Mouse (Mus musculus) monocyte, adult 5-6 weeks (primary cell): ENCODE measurements around the gene Slc23a2. TPM values are rescaled to one million over a fixed set of nuclear protein-coding genes. Genes with fewer than 3 reads are reported as not detected.

Source experiments
- ATAC-seq: fragments of 153-309, 156-312 bp; replicated peaks from 2 replicates; pipeline ENCODE4 v1.8.0; 2017; ENCODE audit warnings: mild to moderate bottlenecking; ENCODE audit not compliant: low TSS enrichment, insufficient number of reproducible peaks, severe bottlenecking, poor library complexity, low FRiP score
- total RNA-seq: library from RNA; stranded (forward); fragments of 200-1000, 200-491, 200-594 nt; gene quantifications from 3 replicates; pipeline ENCODE4 v1.2.3, GENCODE M21; 2017

Gene Slc23a2
- total RNA-seq, 1 experiment from 2014 or later: 28.8 TPM

GRCm38 (mm10) chr2:132108988-132109387 is 35.9 kb downstream of the Slc23a2 start:
- no peak for ATAC-seq

GRCm38 (mm10) chr2:132107611-132108010 is 37.3 kb downstream of the Slc23a2 start:
- ATAC-seq: no peak

GRCm38 (mm10) chr2:132106069-132106468 is 38.8 kb downstream of the Slc23a2 start:
- ATAC-seq: no peak

GRCm38 (mm10) chr2:132103265-132103664 is 41.6 kb downstream of the Slc23a2 start:
- ATAC-seq: peak; percentile 42; the same call in 1 of the 2 replicates

- ATAC-seq: peak; percentile 76
These were observed 42.3 kb downstream of the Slc23a2 start for GRCm38 (mm10) chr2:132102505-132103130.

- ATAC-seq: no peak
These were observed 45.8 kb downstream of the Slc23a2 start for GRCm38 (mm10) chr2:132098942-132099672.

- ATAC-seq: no peak
These were observed 46.5 kb downstream of the Slc23a2 start for GRCm38 (mm10) chr2:132098365-132098764.

- no peak for ATAC-seq
These were observed 48.3 kb downstream of the Slc23a2 start for GRCm38 (mm10) chr2:132096582-132096981.

- no peak for ATAC-seq
These were observed 49.1 kb downstream of the Slc23a2 start for GRCm38 (mm10) chr2:132095821-132096220.

GRCm38 (mm10) chr2:132094441-132095230 is 50.3 kb downstream of the Slc23a2 start:
- peak; percentile 97 for ATAC-seq

GRCm38 (mm10) chr2:132093739-132094138 is 51.2 kb downstream of the Slc23a2 start:
- no peak for ATAC-seq

- no peak for ATAC-seq
These were observed 51.6 kb downstream of the Slc23a2 start for GRCm38 (mm10) chr2:132093298-132093697.

GRCm38 (mm10) chr2:132092722-132093121 is 52.2 kb downstream of the Slc23a2 start:
- ATAC-seq: no peak

GRCm38 (mm10) chr2:132091749-132092148 is 53.2 kb downstream of the Slc23a2 start:
- ATAC-seq: no peak

- no peak for ATAC-seq
These were observed 60.1 kb downstream of the Slc23a2 start for GRCm38 (mm10) chr2:132084813-132085212.

GRCm38 (mm10) chr2:132084396-132084795 is 60.5 kb downstream of the Slc23a2 start:
- no peak for ATAC-seq

- no peak for ATAC-seq
These were observed 65.8 kb downstream of the Slc23a2 start for GRCm38 (mm10) chr2:132079139-132079538.

- ATAC-seq: no peak
These were observed 71.9 kb downstream of the Slc23a2 start for GRCm38 (mm10) chr2:132073052-132073451.

- no peak for ATAC-seq
These were observed 74.7 kb downstream of the Slc23a2 start for GRCm38 (mm10) chr2:132069985-132070735.
